ENCODE assay signal across 11 mouse cellular contexts in the genomic region with DNA sequence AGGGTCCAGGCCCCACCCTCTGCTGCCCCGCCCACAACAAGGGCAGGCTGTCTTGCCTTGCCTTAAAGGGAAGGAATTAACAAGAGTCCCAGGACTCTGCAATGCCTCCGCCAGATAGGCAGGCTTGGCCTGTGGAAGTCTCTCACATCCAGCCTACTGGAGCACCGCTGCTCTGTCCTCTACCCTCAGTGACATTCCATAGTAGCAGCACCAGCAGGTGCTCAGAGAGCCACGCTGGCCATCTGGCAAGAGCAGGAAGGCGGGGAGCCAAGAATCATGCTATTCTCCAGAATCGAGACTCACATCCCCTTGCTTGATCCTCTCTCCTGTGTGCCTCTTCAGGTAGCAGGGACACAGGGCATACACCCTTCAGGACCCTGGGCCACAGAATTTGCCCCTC. TPM values are rescaled to one million over a fixed set of nuclear protein-coding genes. Genes with fewer than 3 reads are reported as not detected.
DNase-seq lines count a peak whose midpoint lies in the region; ATAC-seq lines count a peak whose summit lies in the region.
"Had no signal": no experiment of that assay in that cellular context is flagged by ENCODE, and none has a peak within 500 bp of the region (broad histone marks: within the 10 kb centered on the region; RNA-seq: fewer than 3 reads in every experiment).

No protein-coding gene starts in this region.

- H3K36me3 ChIP-seq in hindbrain, embryonic 12.5 days = peaks cover 4% of the 10 kb centered on the region; the same call in 1 of the 2 replicates
- no peaks in the 10 kb centered on the region for H3K36me3 ChIP-seq in neural tube, embryonic 15.5 days

- ATAC-seq in hindbrain, embryonic 12.5 days (ENCODE audit: low FRiP score) = no peak
- no peak for ATAC-seq in neural tube, embryonic 15.5 days (ENCODE audit: low FRiP score)

- intact Hi-C loops in left cerebral cortex, postnatal 4 days (cut with DNase I) = no loop called here

- H3K27ac ChIP-seq in hindbrain, embryonic 12.5 days = no peak overlapping the region
- H3K27ac ChIP-seq in neural tube, embryonic 15.5 days (replicated peaks) = no peak overlapping the region
- H3K27ac ChIP-seq: macrophage had no signal

- H3K4me2 ChIP-seq in hindbrain, embryonic 12.5 days (replicated peaks) = peak overlapping the region; percentile 90
- H3K4me2 ChIP-seq in neural tube, embryonic 15.5 days = peak overlapping the region; percentile 94

- H3K27me3 ChIP-seq in hindbrain, embryonic 12.5 days = peaks cover 15% of the 10 kb centered on the region
- H3K27me3 ChIP-seq in neural tube, embryonic 15.5 days (replicated peaks) = peaks cover 8% of the 10 kb centered on the region; the same call in 1 of the 2 replicates

- peaks cover 48% of the 10 kb centered on the region for H3K4me1 ChIP-seq in hindbrain, embryonic 12.5 days
- peaks cover 67% of the 10 kb centered on the region for H3K4me1 ChIP-seq in neural tube, embryonic 15.5 days

- DNase-seq in left cerebral cortex, postnatal 4 days = peak; percentile 69
- no peak for DNase-seq in left cerebral cortex, adult 9 months (ENCODE audit: low spot score in 2 of 2)
- DNase-seq in cerebellum, postnatal 25 days = peak; percentile 81 to 87
- DNase-seq in layer of hippocampus, adult 18-20 months (ENCODE audit: low spot score in 2 of 2) = no peak
- DNase-seq in left cerebral cortex, adult 18-20 months (ENCODE audit: low spot score in 2 of 2) = no peak
- no peak for DNase-seq in adrenal gland, postnatal 14 days
- DNase-seq: kidney, postnatal 4 days had no signal

- 0 out of 2 replicates have a peak overlapping the region, but pooled peaks have one; percentile 1 for H3K4me3 ChIP-seq in hindbrain, embryonic 12.5 days
- H3K4me3 ChIP-seq in neural tube, embryonic 15.5 days (replicated peaks) = peak overlapping the region; percentile 56

- 52% methylated on average over 6 of the region's 6 CpGs for WGBS in hindbrain, embryonic 12.5 days
- 27% methylated on average over 6 of the region's 6 CpGs for WGBS in neural tube, embryonic 15.5 days

- H3K9me3 ChIP-seq in hindbrain, embryonic 12.5 days (replicated peaks) = no peaks in the 10 kb centered on the region
- no peaks in the 10 kb centered on the region for H3K9me3 ChIP-seq in neural tube, embryonic 15.5 days (replicated peaks)

- no peak overlapping the region for H3K9ac ChIP-seq in hindbrain, embryonic 12.5 days
- peak overlapping the region; percentile 36 for H3K9ac ChIP-seq in neural tube, embryonic 15.5 days (replicated peaks)

RNA-seq across cellular contexts. Expression of gene Wnk2, which starts 3.4 kb away (rescaled TPM):
- 100 to 1,000 TPM; 134 to 137 TPM for total RNA-seq in left cerebral cortex, postnatal 4 days (2021)
- 16.0 and 16.2 TPM in 2 replicates for polyA plus RNA-seq in hindbrain, embryonic 12.5 days (2016; fragmentation: Nextera tagmentation; extraction: Ambion mirVana)
- 16.0 and 19.0 TPM in 2 replicates for polyA plus RNA-seq in neural tube, embryonic 15.5 days (2015; fragmentation: Nextera tagmentation; extraction: Ambion mirVana)
- 100 to 1,000 TPM; 100 to 103 TPM for total RNA-seq in layer of hippocampus, adult 18-20 months (2021)
- 100 to 1,000 TPM; 117 to 130 TPM for total RNA-seq in left cerebral cortex, adult 18-20 months (2021)
- 2.6 and 3.3 TPM in 2 replicates for total RNA-seq in adrenal gland, postnatal 14 days (2021)
- total RNA-seq: common myeloid progenitor, adult 5-6 weeks had no signal
- polyA plus RNA-seq: macrophage had no signal

RNA-seq across cellular contexts. Expression of gene Ninj1, which starts 42.8 kb away (rescaled TPM):
- 10 to 100 TPM; 17.2 to 17.4 TPM for total RNA-seq in left cerebral cortex, postnatal 4 days (2021)
- 26.5 and 28.1 TPM in 2 replicates for polyA plus RNA-seq in hindbrain, embryonic 12.5 days (2016; fragmentation: Nextera tagmentation; extraction: Ambion mirVana)
- polyA plus RNA-seq in neural tube, embryonic 15.5 days (2015; fragmentation: Nextera tagmentation; extraction: Ambion mirVana) = 37.4 and 38.9 TPM in 2 replicates
- total RNA-seq in layer of hippocampus, adult 18-20 months (2021) = 10 to 100 TPM; 19.5 to 19.9 TPM
- total RNA-seq in left cerebral cortex, adult 18-20 months (2021) = 10 to 100 TPM; 19.1 to 20.7 TPM
- total RNA-seq in adrenal gland, postnatal 14 days (2021) = 69.8 and 83.7 TPM in 2 replicates

Comparison
In these comparisons a context has a peak if more than half of its experiments do, and no peak if none do; other contexts are left out.
1. DNase-seq: peak in left cerebral cortex, postnatal 4 days (single experiment) and cerebellum, postnatal 25 days (2 of 2); none in left cerebral cortex, adult 9 months (0 of 2), layer of hippocampus, adult 18-20 months (0 of 2), left cerebral cortex, adult 18-20 months (0 of 2) and adrenal gland, postnatal 14 days (single experiment).
2. RNA of gene Wnk2, which starts 3.4 kb away (total RNA-seq): 134 to 137 TPM in left cerebral cortex, postnatal 4 days, 117 to 130 TPM in left cerebral cortex, adult 18-20 months and 100 to 103 TPM in layer of hippocampus, adult 18-20 months; 2.6 to 3.3 TPM in adrenal gland, postnatal 14 days; every median in the first group is over 10 times any median in the second.